Mouse (Mus musculus) midbrain, embryonic 13.5 days (tissue): ENCODE measurements around the gene Nusap1. TPM values are rescaled to one million over a fixed set of nuclear protein-coding genes. Genes with fewer than 3 reads are reported as not detected.

ENCODE experiments used
- ATAC-seq: fragments of 200-750 bp; cut with Nextera tagmentation; 2 replicates; pipeline ENCODE4 v1.8.0; 2017; ENCODE audit warnings: mild to moderate bottlenecking, moderate TSS enrichment, moderate library complexity
- H3K27ac ChIP-seq: fragments of 300-500 bp; sonication (generic); 2 replicates; pipeline ENCODE4 v1.5.1; 2015; ENCODE audit warnings: inconsistent platforms, mild to moderate bottlenecking, moderate library complexity
- H3K27me3 ChIP-seq: fragments of 300-500 bp; sonication (generic); 2 replicates; pipeline ENCODE4 v1.6.1; 2015; ENCODE audit warnings: mild to moderate bottlenecking, inconsistent platforms
- H3K36me3 ChIP-seq: fragments of 300-500 bp; sonication (generic); 2 replicates; pipeline ENCODE4 v1.6.1; 2015; ENCODE audit warnings: mild to moderate bottlenecking, inconsistent platforms
- H3K4me1 ChIP-seq: fragments of 300-500 bp; sonication (generic); replicated peaks from 2 replicates; pipeline ENCODE4 v1.6.1; 2015; ENCODE audit warnings: inconsistent platforms
- H3K4me2 ChIP-seq: fragments of 300-500 bp; sonication (generic); replicated peaks from 2 replicates; pipeline ENCODE4 v1.6.1; 2015; ENCODE audit warnings: moderate library complexity, mild to moderate bottlenecking, inconsistent platforms
- H3K4me3 ChIP-seq: fragments of 300-500 bp; sonication (generic); replicated peaks from 2 replicates; pipeline ENCODE4 v1.5.1; 2015; ENCODE audit warnings: mild to moderate bottlenecking, inconsistent platforms
- H3K9ac ChIP-seq: fragments of 300-500 bp; sonication (generic); replicated peaks from 2 replicates; pipeline ENCODE4 v1.6.1; 2015; ENCODE audit warnings: mild to moderate bottlenecking, inconsistent platforms
- H3K9me3 ChIP-seq: fragments of 300-500 bp; sonication (generic); 2 replicates; pipeline ENCODE4 v1.6.1; 2016; ENCODE audit warnings: mild to moderate bottlenecking, inconsistent platforms
- WGBS: fragments of 180-500 bp; shearing (Covaris S2); methylation state at CpG from one replicate; pipeline ENCODE4 v1.1.7; 2015; 5-methylcytosine and 5-hydroxymethylcytosine counted together
- polyA plus RNA-seq: library from polyadenylated mRNA; unstranded; fragments of >200 nt; fragmentation: Nextera tagmentation; extraction: Ambion mirVana; gene quantifications from 2 replicates; pipeline ENCODE4 v1.2.1, GENCODE M21; 2015

The Nusap1 gene
- 35.7 and 36.4 TPM in 2 replicates for polyA plus RNA-seq

DNA sequence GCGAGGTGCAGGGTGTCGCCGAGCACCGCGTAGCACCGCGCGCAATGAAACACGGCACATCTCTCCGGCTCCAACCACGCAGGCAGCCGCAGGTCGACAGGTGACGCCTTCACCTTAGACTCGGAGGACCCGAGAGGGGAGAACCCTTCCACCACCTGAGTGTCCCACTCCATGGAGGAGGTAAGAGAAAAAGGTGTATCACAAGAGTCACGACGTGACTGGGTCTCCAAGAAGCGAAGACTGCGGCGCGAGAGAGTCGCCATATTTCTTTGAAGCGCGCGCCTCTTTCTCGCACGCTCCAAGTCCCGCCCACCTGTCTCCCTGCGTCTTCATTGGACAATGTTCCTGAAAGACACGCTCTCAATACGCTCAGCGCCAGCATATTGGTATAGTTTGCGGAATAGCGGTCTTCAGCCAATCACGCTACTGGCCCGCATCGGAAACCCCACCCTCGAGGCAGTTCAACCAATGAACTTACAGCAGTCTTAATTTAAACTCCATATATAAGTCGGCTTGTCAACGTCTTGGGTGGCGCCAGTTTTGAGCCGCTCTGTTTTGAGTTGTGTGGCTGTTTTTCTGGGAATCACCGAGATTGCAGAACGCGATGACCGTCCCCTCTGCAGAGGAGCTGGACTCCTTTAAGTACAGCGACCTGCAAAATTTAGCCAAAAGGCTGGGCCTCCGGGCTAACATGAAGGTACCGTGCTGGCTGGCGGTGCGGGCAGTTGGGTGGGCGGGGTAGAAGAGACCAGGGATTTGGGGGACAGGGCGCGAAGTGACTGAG, at the start of gene Nusap1, which contains the start of gene Oip5:
TSS of gene Nusap1 (plus strand) at position 100 of the 784 bp plus-strand sequence.
TSS of gene Oip5 (minus strand) at position 271 of the 784 bp plus-strand sequence.
- H3K4me3 ChIP-seq = peak within 1 kb of the TSS; percentile 73
- peaks cover 38% of the 10 kb centered on the region for H3K4me1 ChIP-seq
- H3K9me3 ChIP-seq = no peaks in the 10 kb centered on the region
- WGBS = under 1% methylated on average over 55 of the region's 55 CpGs
- no peaks in the 10 kb centered on the region for H3K36me3 ChIP-seq
- ATAC-seq = peak; percentile 100
- H3K9ac ChIP-seq = peak within 1 kb of the TSS; percentile 66
- H3K27me3 ChIP-seq = no peaks in the 10 kb centered on the region
- 0 out of 2 replicates have a peak within 1 kb of the TSS, but pooled peaks have one; percentile 9 for H3K27ac ChIP-seq
- peak within 1 kb of the TSS; percentile 97 for H3K4me2 ChIP-seq

DNA sequence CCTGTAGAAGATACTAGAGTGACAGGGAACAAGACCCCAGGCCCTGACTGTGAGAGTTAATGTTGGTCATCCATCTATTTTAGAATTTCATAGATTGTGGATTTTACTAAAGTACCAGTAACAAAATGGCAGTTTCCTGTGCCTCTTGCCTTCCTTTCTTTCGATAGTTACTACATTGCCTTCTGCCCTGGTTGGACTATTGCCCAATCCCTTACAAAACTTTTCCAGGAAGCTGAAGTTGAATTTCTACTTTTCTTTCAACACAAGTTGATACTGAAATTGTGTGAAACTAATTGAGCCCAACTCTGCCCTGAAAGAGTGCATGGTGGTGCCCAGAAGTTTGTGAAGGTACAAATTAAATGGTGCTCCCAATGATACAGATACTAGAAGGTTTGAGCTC, 45.6 kb upstream of the Nusap1 start:
- H3K4me3 ChIP-seq = no peak overlapping the region
- WGBS = 100% methylated on average over 1 of the region's 1 CpGs
- H3K9me3 ChIP-seq = no peaks in the 10 kb centered on the region
- peaks cover 39% of the 10 kb centered on the region for H3K36me3 ChIP-seq
- H3K4me1 ChIP-seq = no peaks in the 10 kb centered on the region
- H3K27me3 ChIP-seq = no peaks in the 10 kb centered on the region
- no peak overlapping the region for H3K27ac ChIP-seq
- H3K4me2 ChIP-seq = no peak overlapping the region
- H3K9ac ChIP-seq = no peak overlapping the region
- ATAC-seq = no peak

DNA sequence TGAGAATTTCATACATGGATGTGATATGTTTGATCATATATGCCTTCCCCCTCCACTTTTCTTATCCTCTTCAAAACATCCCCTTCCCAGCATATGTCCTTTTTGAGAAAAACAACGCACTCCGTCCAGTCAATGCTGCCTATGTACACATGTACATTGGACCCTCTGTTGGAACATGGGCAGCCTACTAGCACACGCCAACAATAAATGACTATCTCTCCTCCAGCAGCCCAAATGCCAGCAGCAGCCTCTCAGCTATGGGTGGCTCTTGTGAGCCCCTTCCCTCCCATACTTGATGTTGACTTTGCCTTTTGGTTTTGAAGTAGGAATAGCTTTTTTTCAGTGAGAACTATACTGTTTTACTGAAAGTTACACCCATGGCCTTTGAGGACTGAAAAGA, 36.5 kb upstream of the Nusap1 start:
- no peak overlapping the region for H3K4me3 ChIP-seq
- no peak overlapping the region for H3K27ac ChIP-seq
- H3K4me2 ChIP-seq = no peak overlapping the region
- ATAC-seq = no peak
- H3K36me3 ChIP-seq = peaks cover 34% of the 10 kb centered on the region
- H3K4me1 ChIP-seq = no peaks in the 10 kb centered on the region
- H3K9ac ChIP-seq = no peak overlapping the region
- H3K27me3 ChIP-seq = no peaks in the 10 kb centered on the region
- no peaks in the 10 kb centered on the region for H3K9me3 ChIP-seq
- 99% methylated on average over 3 of the region's 3 CpGs for WGBS

DNA sequence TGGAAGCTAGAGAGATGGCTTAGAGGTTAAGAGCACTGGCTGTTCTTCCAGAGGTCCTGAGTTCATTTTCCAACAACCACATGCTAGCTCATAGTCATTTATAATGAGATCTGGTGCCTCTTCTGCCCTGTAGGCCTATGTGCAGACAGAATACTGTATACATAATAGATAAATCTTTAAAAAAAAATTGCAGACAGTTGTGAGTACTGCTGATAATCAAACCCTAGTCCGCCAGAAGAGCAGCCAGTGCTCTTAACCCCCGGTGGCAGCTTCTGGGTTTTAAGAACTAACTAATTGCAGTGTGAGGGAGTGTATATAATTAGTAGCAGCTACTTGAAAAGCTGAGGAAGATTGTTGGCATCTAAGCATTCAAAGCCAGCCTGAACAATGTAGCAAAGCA, 34.7 kb upstream of the Nusap1 start:
- WGBS = 72% methylated on average over 2 of the region's 2 CpGs
- no peak overlapping the region for H3K4me3 ChIP-seq
- peaks cover 29% of the 10 kb centered on the region for H3K36me3 ChIP-seq
- no peak overlapping the region for H3K9ac ChIP-seq
- no peaks in the 10 kb centered on the region for H3K27me3 ChIP-seq
- no peak overlapping the region for H3K4me2 ChIP-seq
- H3K4me1 ChIP-seq = no peaks in the 10 kb centered on the region
- ATAC-seq = no peak
- no peak overlapping the region for H3K27ac ChIP-seq
- no peaks in the 10 kb centered on the region for H3K9me3 ChIP-seq

DNA sequence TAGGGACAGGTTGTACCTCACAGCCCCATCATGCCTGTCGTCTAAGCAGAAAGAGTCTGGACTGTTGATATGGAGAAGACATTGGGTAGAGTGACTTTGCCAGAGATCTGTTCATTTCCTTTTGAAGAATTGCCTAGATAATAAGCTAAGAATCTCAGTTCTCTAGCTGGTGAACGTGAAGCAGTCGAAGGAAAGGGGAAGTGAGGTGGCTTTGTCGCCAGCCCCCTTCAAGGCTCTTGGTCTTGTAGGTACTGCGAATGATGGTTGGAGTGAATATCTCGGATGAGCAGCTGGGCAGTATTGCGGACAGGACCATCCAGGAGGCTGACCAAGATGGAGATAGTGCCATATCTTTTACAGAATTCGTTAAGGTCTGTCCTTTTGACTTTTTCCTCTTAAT, 33.8 kb upstream of the Nusap1 start:
- Histone ChIP-seq H3K4me2 (no peak overlapping the region), H3K4me3 (no peak overlapping the region), H3K36me3 (peaks cover 27% of the 10 kb centered on the region), H3K4me1 (no peaks in the 10 kb centered on the region), H3K27ac (no peak overlapping the region), H3K27me3 (no peaks in the 10 kb centered on the region), H3K9ac (no peak overlapping the region), H3K9me3 (no peaks in the 10 kb centered on the region)
- WGBS = 92% methylated on average over 8 of the region's 8 CpGs
- ATAC-seq = no peak

DNA sequence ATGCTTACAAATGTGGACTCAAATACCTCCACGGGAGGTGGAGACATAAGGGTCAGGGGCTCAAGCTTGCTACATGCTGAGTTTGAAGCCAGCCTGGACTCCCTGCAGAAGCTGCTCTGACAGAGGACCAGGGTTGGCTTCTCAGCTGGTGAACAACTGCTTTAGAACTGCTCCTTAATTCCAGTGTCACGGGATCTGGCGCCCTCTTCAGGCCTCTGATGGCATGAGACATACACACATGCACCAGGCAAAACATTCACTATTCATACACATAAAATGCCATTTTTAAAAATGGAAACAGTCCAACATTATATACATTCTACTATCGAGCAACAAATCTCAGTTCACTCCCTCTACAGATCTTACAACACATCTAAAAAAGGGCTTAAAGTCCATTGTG, 30.7 kb upstream of the Nusap1 start:
- H3K4me1 ChIP-seq = no peaks in the 10 kb centered on the region
- ATAC-seq = no peak
- WGBS = 12% methylated on average over 4 of the region's 4 CpGs

DNA sequence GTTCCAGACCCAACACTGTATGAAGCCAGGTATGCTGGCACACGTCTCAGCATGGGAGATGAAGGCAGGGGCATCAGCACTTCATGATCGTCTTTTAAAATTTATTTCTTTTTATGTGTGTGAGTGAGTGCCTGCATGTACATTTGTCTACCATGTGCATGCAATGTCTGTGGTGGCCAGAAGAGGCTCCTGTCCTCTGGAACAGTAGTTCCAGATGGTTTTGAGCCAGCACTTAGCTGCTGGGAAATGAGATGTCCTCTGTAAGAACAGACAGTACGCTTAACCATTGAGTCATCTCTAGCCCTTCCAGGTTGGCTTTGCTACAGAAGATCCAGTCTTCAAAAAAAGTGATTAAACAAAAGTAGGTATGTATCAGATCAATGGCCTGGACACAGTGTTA, 26.9 kb upstream of the Nusap1 start:
- H3K27me3 ChIP-seq = no peaks in the 10 kb centered on the region
- no peak for ATAC-seq
- WGBS = 95% methylated on average over 3 of the region's 3 CpGs
- H3K36me3 ChIP-seq = peaks cover 9% of the 10 kb centered on the region
- no peaks in the 10 kb centered on the region for H3K9me3 ChIP-seq
- no peak overlapping the region for H3K27ac ChIP-seq
- no peak overlapping the region for H3K4me3 ChIP-seq
- H3K9ac ChIP-seq = no peak overlapping the region
- peaks cover 21% of the 10 kb centered on the region for H3K4me1 ChIP-seq
- H3K4me2 ChIP-seq = no peak overlapping the region

More for the DNA sequence above, 30.7 kb upstream of the Nusap1 start:
- Histone ChIP-seq H3K4me2 (no peak overlapping the region), H3K4me3 (no peak overlapping the region), H3K9ac (no peak overlapping the region), H3K27me3 (no peaks in the 10 kb centered on the region), H3K27ac (no peak overlapping the region), H3K9me3 (no peaks in the 10 kb centered on the region), H3K36me3 (peaks cover 23% of the 10 kb centered on the region)

DNA sequence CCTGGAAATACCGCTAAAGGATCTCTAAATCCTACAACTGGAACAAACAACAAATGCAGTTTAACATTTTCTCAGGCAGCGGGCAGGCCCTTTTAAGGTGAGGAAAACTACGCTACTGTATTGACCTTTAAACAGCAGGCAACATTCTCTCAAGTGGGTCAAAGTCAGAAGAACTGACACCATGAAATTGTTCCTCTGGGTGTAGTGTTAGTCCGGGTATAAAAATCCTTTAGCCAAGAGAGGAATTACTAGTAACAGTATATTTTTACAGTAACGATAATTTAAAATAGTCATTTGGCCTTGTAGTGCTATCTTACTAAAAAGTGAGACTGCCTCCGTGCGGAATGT, 24.4 kb upstream of the Nusap1 start:
- Histone ChIP-seq H3K27me3 (no peaks in the 10 kb centered on the region), H3K27ac (peak overlapping the region; percentile 71), H3K4me2 (peak overlapping the region; percentile 48), H3K4me1 (peaks cover 33% of the 10 kb centered on the region), H3K36me3 (peaks cover 30% of the 10 kb centered on the region), H3K9me3 (no peaks in the 10 kb centered on the region), H3K9ac (no peak overlapping the region), H3K4me3 (peak overlapping the region; percentile 98)
- 10% methylated on average over 7 of the region's 7 CpGs for WGBS
- ATAC-seq = peak; percentile 51

DNA sequence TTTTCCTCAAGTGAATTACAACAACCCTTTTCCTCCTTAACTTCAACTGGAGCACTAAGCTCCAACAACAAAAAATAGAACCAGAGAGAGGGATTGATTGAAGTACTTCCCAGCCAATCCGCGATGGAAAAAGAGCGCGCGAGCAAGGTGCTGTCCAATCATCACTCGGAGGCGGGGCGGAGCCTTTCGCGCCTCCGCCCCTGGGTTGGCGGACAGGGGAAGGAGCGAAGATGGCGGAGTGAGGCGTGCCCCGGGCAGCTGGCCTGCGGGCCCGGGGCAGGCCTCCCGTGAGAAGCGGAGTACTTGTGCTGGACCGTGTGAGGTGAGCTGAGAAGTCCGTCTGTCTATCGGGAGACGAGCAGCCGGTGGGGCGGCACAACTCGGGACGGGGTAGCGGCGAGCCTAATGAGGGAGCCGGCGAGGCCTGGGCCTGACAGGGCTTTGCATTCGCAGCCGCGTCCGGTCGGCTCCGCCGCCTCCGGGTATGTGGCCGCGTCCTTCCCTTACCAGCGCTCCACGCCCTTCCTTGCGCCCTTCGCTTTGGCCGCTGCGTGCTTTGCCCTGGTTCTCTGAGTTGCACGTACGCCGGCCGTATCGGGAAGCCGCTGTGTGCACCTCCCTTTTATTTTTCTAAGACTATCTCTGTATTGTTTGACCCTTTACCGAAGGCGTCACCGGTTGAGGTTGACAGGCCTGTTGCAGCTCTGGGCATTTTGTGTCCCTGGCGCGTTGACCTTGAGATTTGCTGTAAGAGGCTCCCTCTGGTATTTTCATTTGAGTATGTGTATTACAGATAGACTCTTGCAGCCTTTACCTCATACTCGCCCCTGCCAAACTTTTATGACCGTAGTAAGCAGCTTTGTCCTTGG, 23.8 kb upstream of the Nusap1 start:
- WGBS = under 1% methylated on average over 60 of the region's 61 CpGs

DNA sequence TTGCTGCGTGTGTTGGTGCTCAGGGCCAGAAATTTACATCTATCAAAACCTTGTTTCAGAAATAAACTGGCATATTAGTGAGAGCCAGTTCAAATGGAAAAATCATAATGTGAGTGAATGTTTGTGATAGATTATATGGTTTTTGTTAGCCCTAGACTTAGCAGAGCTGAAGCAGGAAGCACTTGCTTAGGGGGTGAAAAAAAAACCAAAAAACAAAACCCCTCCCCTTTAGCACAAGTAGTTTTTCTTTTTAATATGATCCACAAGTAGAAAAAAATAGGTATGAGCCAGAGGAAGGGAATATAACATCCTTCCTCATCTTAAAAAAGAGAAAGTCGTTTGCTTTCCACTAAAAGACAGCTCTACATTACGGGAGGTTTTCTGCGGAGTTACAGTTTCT, 22.8 kb upstream of the Nusap1 start:
- peak overlapping the region; percentile 73 for H3K4me2 ChIP-seq
- no peak overlapping the region for H3K27ac ChIP-seq
- H3K9ac ChIP-seq = peak overlapping the region; percentile 96
- peaks cover 42% of the 10 kb centered on the region for H3K36me3 ChIP-seq
- H3K4me3 ChIP-seq = peak overlapping the region; percentile 98
- no peaks in the 10 kb centered on the region for H3K27me3 ChIP-seq
- H3K4me1 ChIP-seq = peaks cover 36% of the 10 kb centered on the region
- no peaks in the 10 kb centered on the region for H3K9me3 ChIP-seq
- ATAC-seq = no peak
- 52% methylated on average over 4 of the region's 4 CpGs for WGBS

More for the DNA sequence above, 23.8 kb upstream of the Nusap1 start:
- Histone ChIP-seq H3K27me3 (no peaks in the 10 kb centered on the region), H3K9me3 (no peaks in the 10 kb centered on the region), H3K4me3 (peak overlapping the region; percentile 98), H3K4me1 (peaks cover 33% of the 10 kb centered on the region), H3K36me3 (peaks cover 35% of the 10 kb centered on the region), H3K9ac (peak overlapping the region; percentile 96), H3K4me2 (peak overlapping the region; percentile 73), H3K27ac (peak overlapping the region; percentile 85)
- ATAC-seq = peak; percentile 98

DNA sequence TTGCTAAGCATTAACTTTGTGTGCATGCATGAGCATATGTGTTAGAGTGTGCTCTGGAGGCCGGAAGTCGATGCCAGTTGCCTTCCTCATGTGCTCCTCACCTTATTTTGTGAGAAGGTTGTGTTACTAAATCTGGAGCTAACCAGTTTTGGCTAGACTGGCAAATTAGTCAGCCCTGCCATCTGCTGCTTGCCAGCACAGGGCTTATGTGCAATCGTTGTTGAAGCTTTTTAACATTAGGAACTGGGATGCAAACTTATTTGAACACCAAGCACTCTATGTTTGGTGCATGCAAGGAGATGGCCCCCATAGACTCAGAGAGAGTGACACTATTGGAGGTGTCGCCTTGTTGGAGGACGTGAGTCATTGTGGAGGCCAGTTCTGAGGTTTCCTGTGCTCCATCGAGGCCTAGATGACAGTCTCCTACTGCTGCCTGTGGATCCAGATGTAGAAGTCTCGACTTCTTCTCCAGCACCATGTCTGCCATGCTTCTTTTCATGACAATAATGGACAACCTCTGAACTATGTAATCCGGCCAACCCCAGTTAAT, 21.2 kb upstream of the Nusap1 start:
- Histone ChIP-seq H3K27me3 (no peaks in the 10 kb centered on the region), H3K36me3 (peaks cover 39% of the 10 kb centered on the region), H3K27ac (no peak overlapping the region), H3K9me3 (no peaks in the 10 kb centered on the region), H3K4me2 (no peak overlapping the region), H3K4me3 (no peak overlapping the region), H3K9ac (no peak overlapping the region), H3K4me1 (peaks cover 46% of the 10 kb centered on the region)
- no peak for ATAC-seq
- WGBS = 94% methylated on average over 8 of the region's 8 CpGs

DNA sequence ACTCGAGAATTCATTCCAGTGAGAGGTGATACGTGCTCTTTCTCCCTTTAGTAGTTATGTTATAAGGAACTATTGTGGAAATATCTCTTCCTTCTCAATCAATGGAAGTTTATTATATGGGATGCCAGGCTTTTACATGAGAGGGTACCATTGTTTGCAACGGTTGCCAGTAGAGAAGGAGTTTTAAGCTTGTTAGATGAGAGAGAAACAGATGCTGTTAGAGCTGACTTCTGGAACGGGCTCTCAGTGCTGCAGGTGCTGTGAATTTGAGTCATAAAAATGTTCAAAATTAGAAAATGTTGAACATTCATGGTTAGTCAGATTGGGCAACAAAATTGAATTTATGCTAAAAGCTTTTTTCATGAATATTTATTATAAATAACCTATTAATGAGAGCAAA, 17.1 kb upstream of the Nusap1 start:
- H3K36me3 ChIP-seq = peaks cover 58% of the 10 kb centered on the region
- no peak overlapping the region for H3K4me3 ChIP-seq
- 90% methylated on average over 4 of the region's 4 CpGs for WGBS
- no peak overlapping the region for H3K9ac ChIP-seq
- ATAC-seq = no peak
- H3K9me3 ChIP-seq = no peaks in the 10 kb centered on the region
- H3K27me3 ChIP-seq = no peaks in the 10 kb centered on the region
- no peak overlapping the region for H3K4me2 ChIP-seq
- H3K27ac ChIP-seq = no peak overlapping the region
- peaks cover 35% of the 10 kb centered on the region for H3K4me1 ChIP-seq
